Mouse (Mus musculus): Measurements from ENCODE around the gene Irgm1.
"Not testable (repeated sequence)": the region's sequence is repeated elsewhere in the genome, so short reads cannot be mapped to it uniquely, and the experiment has no call there.

Irgm1 gene

DNA sequence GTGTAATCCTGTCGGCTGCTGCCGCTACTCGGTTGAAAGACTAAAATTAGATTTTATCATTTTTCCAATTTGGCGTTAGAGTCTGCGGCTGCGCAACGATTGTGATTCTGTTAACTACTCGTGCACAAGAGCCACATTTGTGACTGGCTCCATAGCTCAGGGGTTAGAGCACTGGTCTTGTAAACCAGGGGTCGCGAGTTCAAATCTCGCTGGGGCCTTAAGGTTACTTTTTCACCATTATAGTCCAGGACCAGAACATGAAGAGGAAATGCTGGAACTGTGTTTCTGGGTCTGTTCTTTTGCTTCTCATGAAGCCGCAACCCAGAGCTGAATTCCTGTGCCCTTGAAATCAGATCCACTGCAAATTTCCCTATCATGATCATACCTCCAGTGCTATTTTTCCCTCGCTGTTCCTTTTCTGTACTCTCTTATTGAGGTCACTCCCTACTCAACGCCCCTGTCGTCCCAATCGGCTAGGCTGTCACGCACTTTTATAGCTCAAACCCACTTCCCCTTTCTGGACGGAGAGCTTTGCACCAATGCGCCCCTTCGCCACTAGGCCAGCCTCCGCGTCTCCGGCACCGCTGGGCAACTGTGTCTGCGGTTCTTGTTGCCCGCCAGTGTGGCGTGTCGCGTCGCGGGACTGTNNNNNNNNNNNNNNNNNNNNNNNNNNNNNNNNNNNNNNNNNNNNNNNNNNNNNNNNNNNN, 17.9 kb downstream of the Irgm1 start:
- peak; percentile 81 to 93 for DNase-seq (ENCODE audit: low spot score in 2 of 2)

DNA sequence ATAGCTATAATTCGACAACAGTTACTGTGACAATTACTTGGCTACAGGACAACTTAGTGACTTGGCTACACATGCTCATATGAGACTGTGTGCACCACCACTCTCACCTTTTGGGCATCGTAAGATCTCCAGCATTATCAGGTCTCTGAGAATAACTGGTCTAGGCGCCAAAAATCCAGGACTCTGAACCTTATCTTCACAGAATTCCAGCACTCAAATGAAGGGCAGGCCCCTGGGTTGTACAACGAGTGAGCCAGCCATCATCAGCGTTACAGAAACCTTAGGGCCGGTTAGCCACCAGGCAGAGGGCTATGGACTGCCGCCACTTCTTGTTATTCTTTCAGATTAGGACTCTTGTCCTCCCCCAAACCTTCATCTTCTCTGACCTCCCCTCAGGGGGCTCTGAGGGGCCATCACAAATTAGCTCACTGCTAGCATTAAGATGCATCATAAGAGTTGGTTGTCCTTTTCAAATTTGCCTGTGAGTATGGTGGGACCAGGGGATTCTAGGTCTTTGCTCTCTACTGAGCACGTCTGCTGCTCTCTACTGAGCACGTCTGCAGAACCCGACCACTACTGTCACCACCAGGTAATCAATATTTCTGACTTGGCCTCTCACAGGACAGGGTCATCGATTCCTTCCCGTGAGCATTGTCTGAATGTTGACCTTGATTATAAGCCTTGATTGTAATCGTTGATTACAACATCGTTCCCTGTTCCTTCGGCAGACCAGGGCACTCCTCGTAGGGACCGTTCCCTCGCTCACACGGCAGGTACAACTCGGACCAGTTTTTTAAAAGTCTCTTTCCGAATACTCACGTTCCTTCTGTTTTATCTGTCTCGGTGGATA, 18.6 kb downstream of the Irgm1 start:
- no peak for DNase-seq (ENCODE audit: low spot score in 2 of 2)

DNA sequence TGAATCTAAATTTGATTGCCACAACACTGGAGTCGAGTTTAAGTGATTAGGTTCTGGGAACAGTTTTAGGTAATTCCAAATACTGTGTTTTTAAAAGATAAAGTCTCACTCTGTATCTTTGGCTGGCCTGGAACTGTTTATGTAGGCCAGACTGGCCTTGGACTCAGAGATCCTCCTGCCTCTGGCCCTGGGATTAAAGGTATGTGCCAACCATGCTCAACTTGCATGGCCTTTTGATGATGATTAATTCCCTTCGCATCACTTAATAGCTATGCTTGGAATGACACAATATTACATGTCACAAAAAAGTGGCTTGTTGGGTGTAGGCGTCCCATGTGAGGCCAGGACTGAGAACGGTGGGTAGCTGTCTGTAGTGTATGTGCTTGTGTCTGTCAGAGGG, 19.3 kb downstream of the Irgm1 start:
- no peak for DNase-seq (ENCODE audit: low spot score in 2 of 2)

DNA sequence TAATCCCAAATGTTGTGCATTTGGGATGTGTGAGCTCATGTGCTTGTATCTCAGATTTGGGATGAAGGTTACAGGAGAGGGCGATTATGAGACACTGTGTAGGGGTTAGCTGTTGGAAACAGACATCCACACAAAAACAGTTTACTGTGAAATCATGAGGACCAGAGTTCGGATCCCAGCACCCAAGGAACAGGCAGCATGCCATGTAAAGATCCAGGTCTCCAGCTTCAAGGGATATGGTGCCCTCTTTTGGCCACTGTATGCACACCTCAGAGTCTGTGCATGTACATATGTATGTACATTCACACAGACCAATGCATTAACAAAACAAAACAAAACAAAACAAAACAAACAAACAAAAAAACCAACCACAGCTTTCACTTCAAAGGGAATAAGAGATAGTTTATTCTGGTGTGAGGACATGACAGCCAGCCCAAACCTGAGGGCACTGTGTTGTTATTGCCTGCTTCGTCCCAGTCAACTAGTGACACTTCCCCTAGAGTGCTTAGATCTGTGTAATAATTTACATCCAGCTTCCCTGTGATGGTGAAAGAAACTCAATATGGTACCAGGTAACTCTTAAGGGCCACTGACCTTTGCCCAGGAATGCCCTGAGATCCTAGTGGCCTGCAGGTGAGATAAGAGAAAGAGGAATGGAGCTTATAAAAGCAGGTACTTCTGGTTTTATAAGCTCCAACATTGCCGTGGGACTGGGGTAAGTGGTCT, 20.1 kb downstream of the Irgm1 start:
- DNase-seq (ENCODE audit: low spot score in 2 of 2) = no peak

DNA sequence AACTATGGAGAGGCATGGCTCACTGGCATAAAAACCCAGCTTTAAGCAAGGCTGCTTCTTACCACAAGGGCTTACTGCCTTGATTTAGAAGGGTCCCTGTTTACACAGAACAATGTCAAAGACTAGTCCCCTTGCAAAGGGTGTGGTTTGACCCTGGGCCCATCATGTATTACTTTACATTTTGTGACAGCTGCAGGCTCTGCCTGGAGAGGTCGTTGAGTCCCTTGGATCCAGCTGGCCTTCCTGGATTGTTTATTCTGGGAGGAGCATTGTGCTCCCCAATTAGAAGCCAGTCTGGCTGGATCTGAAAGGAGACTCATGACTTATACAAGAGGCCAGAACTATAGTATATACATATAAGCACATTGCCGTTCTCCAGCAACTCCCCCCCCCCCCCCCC, 21.2 kb downstream of the Irgm1 start:
- no peak for DNase-seq (ENCODE audit: low spot score in 2 of 2)

DNA sequence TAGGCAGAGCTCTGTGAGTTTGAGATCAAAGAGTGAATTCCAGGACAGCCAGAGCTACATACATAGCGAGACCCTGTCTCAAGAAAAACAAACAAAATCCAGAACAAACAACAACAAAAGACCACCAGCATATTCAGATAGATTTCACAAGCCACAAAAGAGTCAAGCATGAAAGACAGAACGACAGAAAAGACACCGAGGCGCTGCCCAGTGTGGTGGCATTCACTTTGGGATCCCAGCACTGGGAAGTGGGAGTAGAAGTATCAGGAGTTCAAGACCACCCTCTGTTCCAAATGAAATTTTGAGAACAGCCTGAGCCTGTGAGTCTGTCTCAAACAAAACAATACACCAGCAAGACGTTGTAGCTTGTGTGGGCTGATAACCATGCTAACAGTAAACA, 24.6 kb downstream of the Irgm1 start:
- no peak for DNase-seq (ENCODE audit: low spot score in 2 of 2)

DNA sequence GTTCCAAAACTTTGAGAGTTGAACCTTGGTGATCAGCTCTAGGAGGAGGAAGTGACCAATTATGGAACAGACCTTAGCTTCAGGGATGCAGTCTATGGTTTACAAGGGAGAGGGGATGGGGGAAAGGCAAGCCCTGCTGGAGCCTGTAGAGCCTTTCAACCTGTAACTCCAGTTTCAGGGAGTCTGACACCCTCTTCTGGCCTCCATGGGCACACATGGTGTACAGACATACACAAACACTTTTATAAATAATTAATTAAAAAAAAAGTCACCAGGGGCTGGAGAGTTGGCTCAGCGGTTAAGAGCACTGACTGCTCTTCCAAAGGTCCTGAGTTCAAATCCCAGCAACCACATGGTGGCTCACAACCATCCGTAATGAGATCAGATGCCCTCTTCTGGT, 25.1 kb downstream of the Irgm1 start:
- not testable (repeated sequence) for DNase-seq (ENCODE audit: low spot score in 2 of 2)

DNA sequence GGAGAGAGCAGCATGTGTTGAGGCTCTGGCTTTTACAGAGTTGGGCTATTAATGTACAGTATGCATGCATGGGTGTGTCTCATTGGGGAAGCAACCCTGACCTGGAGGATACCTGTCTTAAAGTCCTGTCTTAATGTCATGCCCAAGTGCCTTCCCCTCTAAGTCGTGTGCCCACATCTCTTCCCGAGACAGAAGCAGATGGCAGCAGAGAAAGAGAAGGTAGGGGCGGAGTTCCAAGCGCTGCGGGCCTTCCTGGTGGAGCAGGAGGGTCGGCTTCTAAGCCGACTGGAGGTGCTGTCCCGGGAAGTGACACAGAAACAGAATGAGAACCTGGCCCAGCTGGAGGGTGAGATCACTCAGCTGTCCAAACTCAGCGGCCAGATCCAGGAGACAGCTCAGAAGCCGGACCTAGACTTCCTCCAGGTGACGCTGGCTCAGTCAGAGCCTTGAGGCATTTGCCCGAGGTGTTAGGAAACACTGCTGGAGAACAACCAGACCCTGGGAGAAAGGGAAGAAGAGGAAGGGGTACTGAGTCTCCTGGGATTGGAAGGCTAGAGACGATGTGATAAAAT, 26.2 kb downstream of the Irgm1 start:
- no peak for DNase-seq (ENCODE audit: low spot score in 2 of 2)

DNA sequence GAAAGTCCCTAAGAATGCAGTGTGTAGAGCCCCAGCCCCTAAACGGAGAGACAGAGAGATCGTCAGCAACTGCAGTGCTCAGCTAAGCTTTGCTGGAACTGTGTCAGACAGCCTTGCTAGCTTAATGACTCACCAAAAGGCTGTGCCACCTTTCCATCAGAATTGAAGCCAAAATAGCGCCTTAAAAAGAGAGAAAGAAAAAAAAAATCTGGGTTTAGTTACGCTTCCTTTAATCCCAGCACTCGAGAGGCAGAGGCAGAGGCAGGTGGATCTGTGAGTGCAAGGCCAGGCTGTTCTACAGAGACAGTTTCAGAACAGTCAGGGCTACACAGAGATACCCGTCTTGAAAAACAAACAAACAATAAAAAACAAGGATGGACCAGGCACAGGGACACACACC, 27.2 kb downstream of the Irgm1 start:
- DNase-seq (ENCODE audit: low spot score in 2 of 2) = no peak

DNA sequence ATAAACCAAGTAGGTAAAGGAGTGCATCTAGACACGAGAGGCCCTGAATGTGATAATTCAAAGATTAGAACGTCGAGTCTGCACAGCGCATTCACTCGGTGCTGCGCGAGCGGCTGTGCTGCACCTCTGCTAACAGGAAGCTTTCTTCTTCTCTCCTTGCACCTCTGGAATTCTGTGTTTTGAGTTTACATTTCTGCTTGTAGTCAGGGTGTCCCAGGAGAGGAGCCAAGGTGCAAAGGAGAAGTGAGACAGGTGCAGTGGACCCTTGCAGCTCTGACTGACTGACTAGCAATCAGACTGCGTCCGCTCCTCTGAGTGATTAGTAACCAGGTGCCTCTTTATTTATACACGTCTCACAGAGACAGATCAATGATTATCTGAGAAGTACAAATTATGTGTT, 28.3 kb downstream of the Irgm1 start:
- DNase-seq (ENCODE audit: low spot score in 2 of 2) = no peak

DNA sequence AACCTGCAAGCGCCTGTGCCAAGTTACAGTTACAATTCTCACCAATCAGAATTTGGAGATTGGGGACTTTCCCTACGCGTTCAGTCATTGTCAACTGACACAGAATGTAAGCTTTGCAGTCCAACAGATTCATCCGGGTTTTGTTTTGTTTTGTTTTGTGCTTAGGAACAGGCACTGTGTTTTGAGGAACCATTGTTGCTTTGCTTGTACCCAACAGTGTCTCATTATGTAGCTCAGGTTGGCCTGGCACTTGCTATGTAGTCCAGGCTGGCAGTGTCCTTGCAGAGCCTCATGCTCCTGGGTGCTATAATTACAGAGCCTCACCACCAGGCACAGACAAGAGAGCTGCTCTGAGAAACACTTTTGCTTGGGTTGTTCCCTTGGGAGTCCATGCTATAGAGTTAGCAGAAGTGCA, 29.1 kb downstream of the Irgm1 start:
- DNase-seq (ENCODE audit: low spot score in 2 of 2) = no peak

DNA sequence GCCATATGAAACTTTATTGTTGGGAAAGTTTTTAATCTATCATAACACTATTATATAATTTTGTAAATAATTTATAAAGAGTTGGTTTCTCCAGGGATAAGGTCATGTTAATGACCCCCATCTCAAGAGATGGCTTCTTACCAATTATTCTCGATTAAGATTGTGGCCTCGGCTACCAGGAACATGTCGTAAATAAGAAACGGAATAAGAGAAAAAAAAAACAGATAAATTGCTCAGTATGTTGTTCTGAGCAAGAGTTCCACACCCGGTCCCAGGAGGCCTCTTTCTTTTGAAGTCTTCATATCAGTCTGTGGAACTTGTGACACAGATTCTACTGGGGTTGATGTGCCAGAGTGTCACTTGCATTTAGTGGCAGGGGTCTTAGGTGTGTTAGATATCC, 30.3 kb downstream of the Irgm1 start:
- no peak for DNase-seq (ENCODE audit: low spot score in 2 of 2)

DNA sequence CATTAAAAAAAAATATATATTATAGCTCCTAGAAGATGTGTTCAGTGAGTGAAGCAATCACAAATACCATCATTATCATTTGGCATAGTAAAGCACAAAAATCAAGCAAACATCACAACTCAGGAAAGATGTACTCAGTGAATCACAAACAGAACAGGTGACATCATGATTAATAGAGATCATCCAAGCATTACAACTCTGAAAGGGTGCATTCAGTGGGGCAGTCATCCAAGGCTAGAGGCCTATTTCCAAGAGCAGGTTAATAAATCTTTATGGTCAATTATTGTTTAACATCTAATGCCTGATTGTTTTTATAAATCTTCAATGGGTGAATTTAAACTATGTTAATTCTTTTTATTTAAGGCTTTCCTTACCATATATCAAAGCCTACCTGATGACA, 30.7 kb downstream of the Irgm1 start:
- DNase-seq (ENCODE audit: low spot score in 2 of 2) = no peak

DNA sequence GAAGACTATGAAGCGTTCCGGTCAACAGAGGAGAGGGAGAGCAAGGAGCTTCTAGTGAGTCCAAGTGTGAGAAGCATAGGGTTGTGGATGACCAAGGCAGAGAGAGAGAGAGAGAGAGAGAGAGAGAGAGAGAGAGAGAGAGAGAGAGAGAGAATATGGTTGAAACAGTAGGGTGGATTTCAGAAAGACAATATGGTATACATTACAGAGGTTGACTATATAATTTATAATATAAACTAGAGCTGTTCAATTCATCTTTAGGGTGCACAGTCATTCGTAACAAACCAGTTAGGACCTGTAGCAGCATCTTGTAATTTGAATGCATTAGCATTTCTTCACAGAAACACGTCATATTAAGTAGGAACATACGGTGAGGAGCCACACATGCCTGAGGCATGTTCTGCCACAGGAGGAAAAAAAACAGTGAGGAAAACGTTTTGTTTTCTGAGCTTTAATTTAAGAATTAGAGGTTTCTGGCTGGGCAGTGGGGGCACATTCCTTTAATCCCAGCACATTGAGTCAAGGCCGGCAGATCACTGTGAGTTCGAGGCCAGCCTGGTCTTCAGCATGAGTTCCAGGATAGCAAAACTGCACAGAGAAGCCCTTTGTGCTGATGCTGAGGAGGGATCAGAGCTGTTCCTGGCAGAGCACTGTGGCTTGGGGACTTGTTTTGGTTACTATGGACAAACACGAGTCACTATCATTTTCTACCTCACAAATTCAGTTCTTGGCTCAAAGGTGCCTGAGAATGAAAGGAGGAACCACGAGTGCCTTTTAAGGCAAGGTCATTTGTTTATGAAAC, 32.4 kb downstream of the Irgm1 start:
- no peak for DNase-seq (ENCODE audit: low spot score in 2 of 2)

DNA sequence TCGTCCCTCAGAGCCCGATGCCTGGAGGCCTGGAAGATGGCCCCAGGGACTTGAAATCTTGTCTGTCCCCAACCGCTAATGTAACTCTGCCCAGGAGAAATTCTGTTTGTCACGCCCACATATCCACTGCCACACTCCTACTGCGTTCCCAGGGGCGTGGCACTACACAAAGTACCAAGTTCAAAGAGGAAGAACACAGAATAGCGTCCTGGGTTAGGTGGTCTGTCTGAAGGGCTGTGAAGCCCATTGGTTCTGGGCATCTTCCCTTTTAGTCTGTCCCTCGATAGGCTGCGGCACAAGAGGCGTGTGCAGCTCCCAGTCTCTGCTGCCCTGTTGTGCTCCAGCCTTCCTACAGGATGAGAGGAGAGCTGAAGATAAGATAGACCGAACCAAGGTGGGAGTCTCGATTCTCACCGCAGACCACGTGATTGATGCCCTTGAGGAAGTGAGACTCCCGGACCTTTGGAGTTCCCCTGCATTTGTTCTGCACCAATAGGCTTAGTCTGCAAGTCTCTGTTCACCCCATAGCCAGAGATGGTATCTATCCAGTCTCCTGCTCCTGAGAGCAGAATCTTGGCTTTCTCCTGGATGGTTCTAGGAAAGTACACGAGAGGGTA, 33.2 kb downstream of the Irgm1 start:
- DNase-seq (ENCODE audit: low spot score in 2 of 2) = peak in 1 of 2 experiments; percentile 32

DNA sequence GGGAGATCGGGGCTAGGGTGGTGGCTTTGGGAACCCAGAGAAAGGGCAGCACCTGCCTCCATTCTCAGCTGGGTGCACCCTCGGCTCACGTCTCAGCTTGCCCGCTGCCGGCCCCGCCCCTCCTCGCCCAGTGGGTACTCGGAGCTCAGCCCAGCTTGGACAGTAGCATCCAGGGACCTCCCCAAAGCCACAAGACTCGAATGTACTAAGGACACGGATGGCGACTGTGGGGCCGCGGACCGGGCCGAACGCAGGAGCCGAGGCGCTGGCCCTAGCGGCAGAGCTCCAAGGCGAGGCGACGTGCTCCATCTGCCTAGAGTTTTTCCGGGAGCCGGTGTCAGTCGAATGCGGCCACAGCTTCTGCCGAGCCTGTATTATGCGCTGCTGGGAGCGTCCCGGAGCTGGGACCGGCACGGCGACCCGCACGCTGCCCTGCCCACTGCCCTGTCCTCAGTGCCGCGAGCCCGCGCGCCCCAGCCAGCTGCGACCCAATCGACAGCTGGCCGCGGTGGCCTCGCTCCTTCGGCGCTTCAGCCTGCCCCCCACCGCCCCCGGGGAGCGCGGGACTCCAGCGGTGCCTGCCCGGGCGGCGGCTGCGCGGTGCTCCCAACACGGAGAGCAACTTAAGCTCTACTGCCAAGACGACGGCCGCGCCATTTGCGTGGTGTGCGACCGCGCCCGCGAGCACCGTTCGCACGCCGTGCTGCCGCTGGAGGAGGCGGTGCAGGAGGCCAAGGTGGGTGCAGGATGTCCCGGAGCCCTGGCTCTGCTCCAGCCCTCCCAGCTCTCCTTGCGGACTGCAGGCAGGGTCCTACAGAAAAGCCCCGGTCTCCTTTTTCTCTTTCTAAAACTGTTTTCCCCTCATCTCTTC, 33.9 kb downstream of the Irgm1 start:
- peak; percentile 69 to 72 for DNase-seq (ENCODE audit: low spot score in 2 of 2)

DNA sequence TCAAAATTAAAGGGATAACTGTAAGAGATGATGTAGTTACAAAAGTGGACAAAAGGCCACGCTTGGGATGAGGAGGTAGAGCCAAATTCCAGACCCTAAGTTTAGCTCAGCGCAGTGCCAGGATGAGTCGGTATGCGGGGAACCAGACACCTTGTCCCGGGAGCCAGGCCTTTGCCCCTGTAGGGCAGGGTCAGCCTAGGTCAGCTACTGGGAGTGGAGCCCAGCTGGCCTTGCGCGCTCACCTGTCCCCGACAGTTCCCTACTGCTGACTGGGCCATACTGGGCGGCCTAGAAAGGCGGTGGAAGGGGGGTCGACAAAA, 34.5 kb downstream of the Irgm1 start:
- DNase-seq (ENCODE audit: low spot score in 2 of 2) = peak; percentile 58 to 63

DNA sequence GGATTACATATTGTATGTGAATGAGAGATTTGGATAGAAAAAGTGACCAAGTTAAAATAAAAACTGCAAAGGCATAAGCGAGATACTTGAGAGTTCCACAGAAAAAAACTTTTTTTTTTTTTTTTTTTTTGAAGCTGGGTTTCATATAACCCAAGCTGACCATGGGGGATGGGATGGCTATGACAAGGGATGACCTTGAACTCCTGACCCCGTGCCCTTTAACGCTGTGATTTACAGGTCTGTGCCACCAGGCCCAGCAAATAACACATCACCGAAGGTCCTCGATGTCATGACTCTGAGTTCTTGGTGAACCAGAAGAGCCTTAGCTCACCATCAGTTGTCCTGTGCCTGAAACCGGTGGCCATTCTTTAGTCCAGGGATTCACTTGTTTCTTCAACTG, 35.6 kb downstream of the Irgm1 start:
- DNase-seq (ENCODE audit: low spot score in 2 of 2) = no peak

DNA sequence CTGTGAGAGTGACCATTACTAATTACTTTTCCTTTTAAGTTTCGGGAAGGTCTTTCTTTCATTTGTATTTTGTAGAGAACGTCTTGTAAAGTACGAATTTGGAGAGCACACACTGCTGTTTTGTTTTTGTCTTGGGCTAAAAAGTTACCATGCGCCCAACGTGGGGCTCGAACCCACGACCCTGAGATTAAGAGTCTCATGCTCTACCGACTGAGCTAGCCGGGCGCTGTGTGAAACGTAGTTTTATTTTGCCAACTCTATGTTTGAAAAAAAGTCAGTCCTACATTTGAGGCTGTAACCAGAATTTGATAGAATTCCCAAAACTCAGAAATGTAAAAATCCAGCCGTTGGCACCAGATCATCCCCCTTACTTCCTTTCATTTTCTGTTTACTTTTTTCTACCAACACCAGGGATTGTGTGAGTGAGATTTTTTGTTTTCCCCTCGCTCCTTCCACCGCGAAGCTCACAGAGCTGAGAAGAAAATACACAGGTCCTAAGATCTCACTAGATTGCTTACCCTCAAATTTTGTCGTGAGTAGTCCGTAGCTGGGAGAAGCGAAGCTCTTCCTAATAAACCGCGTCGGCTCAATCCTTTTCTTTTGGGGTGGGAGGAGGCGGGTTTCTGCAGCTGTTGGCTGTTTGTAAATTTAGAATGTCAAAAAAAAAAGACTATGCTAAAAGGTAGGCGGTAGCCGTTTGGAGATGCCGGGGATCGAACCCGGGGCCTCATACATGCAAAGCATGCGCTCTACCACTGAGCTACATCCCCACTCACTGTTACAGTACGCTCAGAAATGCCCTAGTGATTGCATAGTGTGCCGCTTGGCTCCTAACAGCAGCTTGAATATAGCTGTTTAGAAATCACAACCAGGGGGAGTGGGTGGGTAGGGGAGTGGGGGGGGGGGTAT, 37.5 kb downstream of the Irgm1 start:
- peak; percentile 80 to 93 for DNase-seq (ENCODE audit: low spot score in 2 of 2)
